Mouse (Mus musculus) lung, adult 2 months (tissue): ENCODE results near the gene Ctsk. TPM values are rescaled to one million over a fixed set of nuclear protein-coding genes. Genes with fewer than 3 reads are reported as not detected.
A peak's percentile ranks its signal among the peaks of the same experiment; 100 is the strongest.

Source experiments
- DNase-seq: peaks from one replicate; pipeline ENCODE4 v3.0.0; 2022
- H3K4me1 ChIP-seq: fragments of 200-500 bp; 2 replicates; pipeline ENCODE4 v1.6.1; 2011; ENCODE audit warnings: low read length; ENCODE audit not compliant: control insufficient read depth, insufficient read depth
- H3K4me3 ChIP-seq: fragments of 200-500 bp; replicated peaks from 2 replicates; pipeline ENCODE3; 2011; ENCODE audit warnings: low read depth, mild to moderate bottlenecking, control low read depth, low read length; ENCODE audit errors: extremely low read depth
- CTCF ChIP-seq: fragments of 200-500 bp; IDR thresholded peaks from 2 replicates; pipeline ENCODE4 v1.5.1; 2011; ENCODE audit warnings: mild to moderate bottlenecking, low read length, control low read depth; ENCODE audit not compliant: insufficient read depth
- POLR2A ChIP-seq: fragments of 200-500 bp; IDR thresholded peaks from 2 replicates; pipeline ENCODE4 v1.6.1; 2011; ENCODE audit warnings: low read depth, mild to moderate bottlenecking, control low read depth, low read length, borderline replicate concordance; ENCODE audit errors: extremely low read depth
- WGBS: fragments of 180-500 bp; shearing (Covaris S2); methylation state at CpG from one replicate; pipeline ENCODE4 v1.1.7; 2018; 5-methylcytosine and 5-hydroxymethylcytosine counted together
- polyA plus RNA-seq: library from polyadenylated mRNA; depleted of rRNA; stranded (reverse); fragments of >200 nt; gene quantifications from 2 replicates; pipeline ENCODE4 v1.2.3, GENCODE M21; 2012

The Ctsk gene
- polyA plus RNA-seq, 1 experiment, result 13.0 TPM

DNA sequence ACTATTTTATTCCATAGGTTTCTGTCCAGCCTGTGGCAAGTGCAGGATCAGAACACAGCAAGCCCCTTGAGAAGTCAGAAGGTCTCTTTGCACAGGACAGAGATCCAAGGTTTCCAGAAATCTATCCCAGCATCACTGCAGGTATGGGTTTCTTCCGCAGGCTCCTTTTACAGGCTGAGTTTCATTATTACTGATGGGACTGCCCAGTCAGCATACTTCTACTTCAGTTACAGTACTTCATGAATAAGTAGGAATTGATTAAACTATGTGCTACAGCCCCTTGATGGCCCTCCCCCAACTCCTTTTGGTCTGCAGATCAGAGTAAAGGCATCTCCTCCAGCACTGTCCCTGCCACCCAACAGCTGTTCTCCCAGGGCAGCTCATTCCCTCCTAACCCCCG, 8.8 kb upstream of the Ctsk start:
- DNase-seq, result no peak
- Histone ChIP-seq H3K4me3 (no peak overlapping the region), H3K4me1 (no peaks in the 10 kb centered on the region)
- TF ChIP-seq POLR2A (no peak), CTCF (no peak)
- 96% methylated on average over 2 of the region's 2 CpGs for WGBS

DNA sequence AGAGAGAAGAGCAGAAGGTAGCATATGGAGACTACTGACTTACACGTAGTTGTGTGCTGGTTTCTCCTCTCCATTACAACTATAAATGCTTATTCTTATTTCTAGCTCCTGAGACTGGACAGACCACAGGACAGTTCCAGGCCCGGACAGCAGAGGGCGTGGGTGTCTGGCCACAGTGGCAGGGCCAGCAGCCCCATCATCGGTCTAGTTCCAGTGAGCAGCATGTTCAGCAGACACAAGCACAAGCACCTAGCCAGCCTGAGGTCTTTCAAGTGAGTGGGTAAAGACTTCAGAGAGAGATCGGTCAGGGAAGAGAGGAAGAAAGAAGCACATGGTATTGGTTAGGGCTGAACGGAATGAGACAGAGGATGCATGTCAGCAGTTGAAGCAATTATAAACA, 4.7 kb upstream of the Ctsk start:
- 59% methylated on average over 6 of the region's 6 CpGs for WGBS
- H3K4me1 ChIP-seq, result no peaks in the 10 kb centered on the region
- no peak overlapping the region for H3K4me3 ChIP-seq
- DNase-seq, result peak; percentile 51
- TF ChIP-seq POLR2A (no peak), CTCF (peak; percentile 56)

DNA sequence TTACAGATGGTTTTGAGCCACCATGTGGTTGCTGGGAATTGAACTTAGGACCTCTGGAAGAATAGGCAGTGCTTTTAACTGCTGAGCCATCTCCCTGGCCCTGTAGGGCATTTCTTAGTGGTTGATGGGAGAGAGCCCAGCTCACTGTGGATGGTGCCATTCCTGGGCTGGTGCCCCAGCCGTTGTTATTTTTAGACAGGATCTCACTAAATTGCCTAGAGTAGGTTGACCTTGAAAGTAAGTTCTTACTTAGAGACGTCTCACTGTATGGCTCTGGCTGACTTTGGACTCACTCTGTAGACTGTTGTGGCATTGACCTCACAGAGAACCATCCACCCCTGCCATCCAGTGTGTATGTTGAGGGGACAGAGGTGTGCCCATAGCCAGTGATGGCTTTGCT, 827 bp upstream of the Ctsk start:
- Histone ChIP-seq H3K4me3 (no peak overlapping the region), H3K4me1 (no peaks in the 10 kb centered on the region)
- no peak for DNase-seq
- TF ChIP-seq CTCF, result no peak
- no peak for TF ChIP-seq POLR2A
- WGBS, result 50% methylated on average over 2 of the region's 2 CpGs

DNA sequence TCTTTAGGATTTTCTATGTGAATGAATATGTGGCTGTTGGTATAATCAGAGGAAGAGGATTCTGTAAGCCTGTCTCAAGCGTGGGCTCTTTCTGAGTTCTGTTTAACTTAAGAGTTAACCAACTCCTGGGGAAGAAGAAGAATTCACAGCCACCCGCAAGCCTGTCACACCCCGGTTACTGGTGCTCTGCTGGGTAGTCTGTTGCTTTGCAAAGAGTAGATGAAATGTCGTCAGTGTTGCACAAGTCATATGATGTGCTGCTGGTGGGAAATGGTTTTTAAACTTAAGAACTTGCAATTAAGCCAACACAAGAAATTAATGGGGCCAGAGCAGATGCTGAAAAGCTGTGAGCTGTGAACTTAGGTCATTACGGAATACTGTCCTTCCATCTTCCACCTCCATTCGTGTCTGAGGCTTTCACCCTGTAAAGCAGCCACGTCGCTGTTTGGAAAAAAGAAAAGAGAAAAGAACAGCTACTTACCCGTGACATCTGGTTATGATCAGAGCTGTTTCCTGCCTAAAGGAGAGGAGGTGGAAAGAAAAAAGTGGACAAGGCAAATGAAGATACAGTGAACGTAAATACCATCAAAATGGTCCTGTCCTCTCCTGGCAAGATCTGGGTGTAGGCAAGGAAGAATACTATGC, 562 bp downstream of the Ctsk start:
- 39% methylated on average over 10 of the region's 10 CpGs for WGBS
- no peak for DNase-seq
- Histone ChIP-seq H3K4me3 (no peak overlapping the region), H3K4me1 (no peaks in the 10 kb centered on the region)
- TF ChIP-seq POLR2A, result no peak

DNA sequence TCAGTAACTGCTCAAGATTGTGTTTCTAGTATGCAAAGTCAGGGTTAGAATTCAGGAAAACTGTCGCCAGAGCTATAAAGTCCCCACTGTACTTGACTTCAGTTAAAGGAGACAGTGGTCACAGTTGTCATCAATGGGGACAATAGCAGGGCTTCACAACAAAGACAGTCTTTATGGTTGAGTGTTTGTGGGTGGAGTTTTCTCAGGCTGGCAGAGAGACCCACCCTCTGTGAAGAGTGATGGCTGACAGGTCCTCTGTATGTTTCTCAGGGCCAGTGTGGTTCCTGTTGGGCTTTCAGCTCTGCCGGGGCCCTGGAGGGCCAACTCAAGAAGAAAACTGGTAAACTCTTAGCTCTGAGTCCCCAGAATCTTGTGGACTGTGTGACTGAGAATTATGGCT, 3.3 kb downstream of the Ctsk start:
- 78% methylated on average over 2 of the region's 2 CpGs for WGBS
- H3K4me3 ChIP-seq, result no peak overlapping the region
- no peak for DNase-seq
- no peak for TF ChIP-seq CTCF
- no peak for TF ChIP-seq POLR2A
- no peaks in the 10 kb centered on the region for H3K4me1 ChIP-seq

GRCm38 (mm10) chr3:95509348-95509747, 10.3 kb downstream of the Ctsk start:
- H3K4me3 ChIP-seq, result no peak overlapping the region
- 57% methylated on average over 6 of the region's 6 CpGs for WGBS
- no peak for DNase-seq
- no peaks in the 10 kb centered on the region for H3K4me1 ChIP-seq
- TF ChIP-seq POLR2A (no peak), CTCF (no peak)

GRCm38 (mm10) chr3:95511611-95512180, 12.6 kb downstream of the Ctsk start:
- DNase-seq, result no peak
- 67% methylated on average over 9 of the region's 9 CpGs for WGBS
- no peak overlapping the region for H3K4me3 ChIP-seq
- no peaks in the 10 kb centered on the region for H3K4me1 ChIP-seq
- TF ChIP-seq CTCF (no peak), POLR2A (no peak)

GRCm38 (mm10) chr3:95516614-95517041, 17.6 kb downstream of the Ctsk start:
- no peak overlapping the region for H3K4me3 ChIP-seq
- TF ChIP-seq CTCF (no peak), POLR2A (no peak)
- WGBS, result 92% methylated on average over 3 of the region's 3 CpGs
- DNase-seq, result no peak
- 0 out of 2 replicates have a peak, but pooled peaks cover 2% of the 10 kb centered on the region for H3K4me1 ChIP-seq

GRCm38 (mm10) chr3:95517493-95517898, 18.4 kb downstream of the Ctsk start:
- WGBS, result 9% methylated on average over 10 of the region's 10 CpGs
- peak; percentile 57 for DNase-seq
- H3K4me3 ChIP-seq, result no peak overlapping the region
- 0 out of 2 replicates have a peak, but pooled peaks cover 2% of the 10 kb centered on the region for H3K4me1 ChIP-seq
- TF ChIP-seq CTCF (peak; percentile 91), POLR2A (no peak)

DNA sequence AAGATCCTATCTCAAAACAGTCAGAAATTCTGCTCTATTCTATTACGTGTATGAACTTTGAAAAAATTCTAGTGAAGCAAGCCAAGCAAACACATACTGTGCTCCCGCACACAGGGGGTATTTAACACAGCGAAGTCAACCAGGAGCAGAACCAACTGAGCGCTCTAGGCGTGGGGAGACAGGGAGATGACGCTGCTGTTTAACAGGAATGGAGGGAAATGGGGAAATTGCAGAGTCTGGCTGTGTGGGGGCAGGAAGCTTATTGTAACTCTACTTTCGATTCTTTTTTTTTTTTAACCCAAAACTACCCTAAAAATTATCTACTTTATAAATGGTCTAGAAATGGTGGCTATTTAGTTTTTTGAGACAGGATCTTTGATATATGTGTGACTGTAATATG, 19.8 kb downstream of the Ctsk start:
- no peak overlapping the region for H3K4me3 ChIP-seq
- 64% methylated on average over 7 of the region's 7 CpGs for WGBS
- TF ChIP-seq POLR2A, result no peak
- H3K4me1 ChIP-seq, result peaks cover 4% of the 10 kb centered on the region; the same call in 1 of the 2 replicates
- no peak for DNase-seq
